Mouse (Mus musculus) intestine, embryonic 15.5 days (tissue): ENCODE data around the gene Pitpnc1. TPM values are rescaled to one million over a fixed set of nuclear protein-coding genes. Genes with fewer than 3 reads are reported as not detected.

Experiments used
- ATAC-seq: fragments of 200-750 bp; cut with Nextera tagmentation; 2 replicates; pipeline ENCODE4 v1.8.0; 2017; ENCODE audit warnings: moderate TSS enrichment, moderate library complexity
- H3K27ac ChIP-seq: fragments of 300-500 bp; sonication (generic); 2 replicates; pipeline ENCODE4 v1.5.1; 2015; ENCODE audit warnings: mild to moderate bottlenecking, inconsistent platforms
- H3K27me3 ChIP-seq: fragments of 300-500 bp; sonication (generic); replicated peaks from 2 replicates; pipeline ENCODE4 v1.6.1; 2015; ENCODE audit warnings: inconsistent platforms
- H3K36me3 ChIP-seq: fragments of 300-500 bp; sonication (generic); 2 replicates; pipeline ENCODE4 v1.6.1; 2015; ENCODE audit warnings: inconsistent platforms
- H3K4me1 ChIP-seq: fragments of 300-500 bp; sonication (generic); replicated peaks from 2 replicates; pipeline ENCODE4 v1.6.1; 2015; ENCODE audit warnings: inconsistent platforms
- H3K4me2 ChIP-seq: fragments of 300-500 bp; sonication (generic); replicated peaks from 2 replicates; pipeline ENCODE4 v1.6.1; 2015; ENCODE audit warnings: mild to moderate bottlenecking, inconsistent platforms
- H3K4me3 ChIP-seq: fragments of 300-500 bp; sonication (generic); replicated peaks from 2 replicates; pipeline ENCODE4 v1.5.1; 2015; ENCODE audit warnings: inconsistent platforms
- H3K9ac ChIP-seq: fragments of 300-500 bp; sonication (generic); 2 replicates; pipeline ENCODE4 v1.6.1; 2015; ENCODE audit warnings: inconsistent platforms
- H3K9me3 ChIP-seq: fragments of 300-500 bp; sonication (generic); 2 replicates; pipeline ENCODE4 v1.6.1; 2016; ENCODE audit warnings: inconsistent platforms
- whole genome bisulfite sequencing: fragments of 180-500 bp; shearing (Covaris S2); methylation state at CpG from one replicate; pipeline ENCODE4 v1.1.7; 2015; 5-methylcytosine and 5-hydroxymethylcytosine counted together
- polyA plus RNA-seq: library from polyadenylated mRNA; unstranded; fragments of >200 nt; fragmentation: Nextera tagmentation; extraction: Ambion mirVana; gene quantifications from 2 replicates; pipeline ENCODE4 v1.2.1, GENCODE M21; 2015

Gene Pitpnc1
- polyA plus RNA-seq, 1 experiment from 2014 or later: 14.2 TPM

GRCm38 (mm10) chr11:107428011-107428410, 42.5 kb downstream of the Pitpnc1 start:
- no peak overlapping the region for H3K4me3 ChIP-seq
- no peaks in the 10 kb centered on the region for H3K9me3 ChIP-seq
- H3K27me3 ChIP-seq: no peaks in the 10 kb centered on the region
- no peak overlapping the region for H3K9ac ChIP-seq
- no peak for ATAC-seq
- no peaks in the 10 kb centered on the region for H3K36me3 ChIP-seq
- H3K27ac ChIP-seq: no peak overlapping the region
- H3K4me1 ChIP-seq: 0 out of 2 replicates have a peak, but pooled peaks cover 2% of the 10 kb centered on the region
- WGBS: 86% methylated on average over 10 of the region's 10 CpGs
- no peak overlapping the region for H3K4me2 ChIP-seq

GRCm38 (mm10) chr11:107424176-107424575, 46.3 kb downstream of the Pitpnc1 start:
- H3K9me3 ChIP-seq: no peaks in the 10 kb centered on the region
- H3K36me3 ChIP-seq: no peaks in the 10 kb centered on the region
- no peaks in the 10 kb centered on the region for H3K4me1 ChIP-seq
- H3K4me3 ChIP-seq: no peak overlapping the region
- WGBS: 82% methylated on average over 12 of the region's 12 CpGs
- no peak overlapping the region for H3K27ac ChIP-seq
- H3K9ac ChIP-seq: no peak overlapping the region
- no peaks in the 10 kb centered on the region for H3K27me3 ChIP-seq
- no peak for ATAC-seq
- H3K4me2 ChIP-seq: no peak overlapping the region

- H3K9me3 ChIP-seq: no peaks in the 10 kb centered on the region
- no peaks in the 10 kb centered on the region for H3K4me1 ChIP-seq
- no peak overlapping the region for H3K27ac ChIP-seq
- 44% methylated on average over 5 of the region's 5 CpGs for WGBS
- no peak for ATAC-seq
- no peaks in the 10 kb centered on the region for H3K27me3 ChIP-seq
- H3K4me3 ChIP-seq: no peak overlapping the region
- H3K9ac ChIP-seq: no peak overlapping the region
- H3K36me3 ChIP-seq: no peaks in the 10 kb centered on the region
- no peak overlapping the region for H3K4me2 ChIP-seq
Observed at GRCm38 (mm10) chr11:107422356-107422754, 48.1 kb downstream of the Pitpnc1 start.

- H3K36me3 ChIP-seq: no peaks in the 10 kb centered on the region
- WGBS: 42% methylated on average over 5 of the region's 5 CpGs
- H3K27ac ChIP-seq: no peak overlapping the region
- H3K4me3 ChIP-seq: no peak overlapping the region
- H3K4me1 ChIP-seq: 0 out of 2 replicates have a peak, but pooled peaks cover 4% of the 10 kb centered on the region
- H3K9me3 ChIP-seq: no peaks in the 10 kb centered on the region
- no peaks in the 10 kb centered on the region for H3K27me3 ChIP-seq
- H3K4me2 ChIP-seq: no peak overlapping the region
- no peak overlapping the region for H3K9ac ChIP-seq
- ATAC-seq: no peak
Observed at GRCm38 (mm10) chr11:107421751-107422355, 48.6 kb downstream of the Pitpnc1 start.

- H3K27ac ChIP-seq: no peak overlapping the region
- H3K9ac ChIP-seq: no peak overlapping the region
- H3K4me2 ChIP-seq: no peak overlapping the region
- no peak for ATAC-seq
- H3K4me3 ChIP-seq: no peak overlapping the region
- H3K36me3 ChIP-seq: no peaks in the 10 kb centered on the region
- no peaks in the 10 kb centered on the region for H3K9me3 ChIP-seq
- 0 out of 2 replicates have a peak, but pooled peaks cover 4% of the 10 kb centered on the region for H3K4me1 ChIP-seq
- 53% methylated on average over 7 of the region's 7 CpGs for WGBS
- no peaks in the 10 kb centered on the region for H3K27me3 ChIP-seq
Observed at GRCm38 (mm10) chr11:107419925-107420324, 50.6 kb downstream of the Pitpnc1 start.

- H3K4me3 ChIP-seq: no peak overlapping the region
- H3K4me1 ChIP-seq: 0 out of 2 replicates have a peak, but pooled peaks cover 6% of the 10 kb centered on the region
- H3K27me3 ChIP-seq: no peaks in the 10 kb centered on the region
- WGBS: 47% methylated on average over 14 of the region's 14 CpGs
- H3K27ac ChIP-seq: 0 out of 2 replicates have a peak overlapping the region, but pooled peaks have one; percentile 14
- no peaks in the 10 kb centered on the region for H3K9me3 ChIP-seq
- H3K9ac ChIP-seq: no peak overlapping the region
- peak overlapping the region; percentile 10 for H3K4me2 ChIP-seq
- peak; percentile 65 for ATAC-seq
- no peaks in the 10 kb centered on the region for H3K36me3 ChIP-seq
Observed at GRCm38 (mm10) chr11:107417041-107417583, 53.4 kb downstream of the Pitpnc1 start.

GRCm38 (mm10) chr11:107416561-107416926, 54.0 kb downstream of the Pitpnc1 start:
- Histone ChIP-seq H3K27me3 (no peaks in the 10 kb centered on the region), H3K9ac (no peak overlapping the region), H3K4me2 (no peak overlapping the region), H3K27ac (no peak overlapping the region), H3K36me3 (no peaks in the 10 kb centered on the region), H3K4me1 (0 out of 2 replicates have a peak, but pooled peaks cover 6% of the 10 kb centered on the region), H3K4me3 (no peak overlapping the region), H3K9me3 (no peaks in the 10 kb centered on the region)
- ATAC-seq: no peak
- 58% methylated on average over 4 of the region's 4 CpGs for whole genome bisulfite sequencing

GRCm38 (mm10) chr11:107415901-107416560, 54.5 kb downstream of the Pitpnc1 start:
- Histone ChIP-seq H3K36me3 (no peaks in the 10 kb centered on the region), H3K4me3 (no peak overlapping the region), H3K9ac (no peak overlapping the region), H3K27me3 (no peaks in the 10 kb centered on the region), H3K9me3 (no peaks in the 10 kb centered on the region), H3K4me2 (no peak overlapping the region), H3K27ac (no peak overlapping the region), H3K4me1 (0 out of 2 replicates have a peak, but pooled peaks cover 6% of the 10 kb centered on the region)
- 82% methylated on average over 10 of the region's 10 CpGs for WGBS
- ATAC-seq: no peak

GRCm38 (mm10) chr11:107414996-107415747, 55.3 kb downstream of the Pitpnc1 start:
- H3K4me3 ChIP-seq: no peak overlapping the region
- H3K36me3 ChIP-seq: no peaks in the 10 kb centered on the region
- H3K4me1 ChIP-seq: 0 out of 2 replicates have a peak, but pooled peaks cover 6% of the 10 kb centered on the region
- ATAC-seq: no peak
- no peaks in the 10 kb centered on the region for H3K9me3 ChIP-seq
- H3K27me3 ChIP-seq: no peaks in the 10 kb centered on the region
- no peak overlapping the region for H3K4me2 ChIP-seq
- WGBS: 79% methylated on average over 11 of the region's 11 CpGs
- H3K27ac ChIP-seq: no peak overlapping the region
- no peak overlapping the region for H3K9ac ChIP-seq

GRCm38 (mm10) chr11:107413251-107413655, 57.2 kb downstream of the Pitpnc1 start:
- Histone ChIP-seq H3K27ac (0 out of 2 replicates have a peak overlapping the region, but pooled peaks have one; percentile 14), H3K27me3 (no peaks in the 10 kb centered on the region), H3K9ac (no peak overlapping the region), H3K9me3 (no peaks in the 10 kb centered on the region), H3K4me2 (peak overlapping the region; percentile 58), H3K4me1 (0 out of 2 replicates have a peak, but pooled peaks cover 6% of the 10 kb centered on the region), H3K4me3 (0 out of 2 replicates have a peak overlapping the region, but pooled peaks have one; percentile 9), H3K36me3 (no peaks in the 10 kb centered on the region)
- no peak; the same call in 1 of the 2 replicates for ATAC-seq
- 5% methylated on average over 14 of the region's 14 CpGs for whole genome bisulfite sequencing

GRCm38 (mm10) chr11:107412128-107412527, 58.4 kb downstream of the Pitpnc1 start:
- no peak for ATAC-seq
- no peak overlapping the region for H3K4me3 ChIP-seq
- H3K36me3 ChIP-seq: no peaks in the 10 kb centered on the region
- no peaks in the 10 kb centered on the region for H3K9me3 ChIP-seq
- 0 out of 2 replicates have a peak, but pooled peaks cover 5% of the 10 kb centered on the region for H3K4me1 ChIP-seq
- H3K27ac ChIP-seq: no peak overlapping the region
- H3K4me2 ChIP-seq: no peak overlapping the region
- WGBS: 74% methylated on average over 4 of the region's 4 CpGs
- no peak overlapping the region for H3K9ac ChIP-seq
- H3K27me3 ChIP-seq: no peaks in the 10 kb centered on the region

GRCm38 (mm10) chr11:107411576-107411975, 58.9 kb downstream of the Pitpnc1 start:
- no peak for ATAC-seq
- Histone ChIP-seq H3K27me3 (no peaks in the 10 kb centered on the region), H3K4me2 (no peak overlapping the region), H3K4me3 (no peak overlapping the region), H3K36me3 (no peaks in the 10 kb centered on the region), H3K4me1 (0 out of 2 replicates have a peak, but pooled peaks cover 2% of the 10 kb centered on the region), H3K9me3 (no peaks in the 10 kb centered on the region), H3K9ac (no peak overlapping the region), H3K27ac (no peak overlapping the region)
- 80% methylated on average over 9 of the region's 9 CpGs for WGBS
